Mouse (Mus musculus): ENCODE results near the gene Dnajb5.

DNA sequence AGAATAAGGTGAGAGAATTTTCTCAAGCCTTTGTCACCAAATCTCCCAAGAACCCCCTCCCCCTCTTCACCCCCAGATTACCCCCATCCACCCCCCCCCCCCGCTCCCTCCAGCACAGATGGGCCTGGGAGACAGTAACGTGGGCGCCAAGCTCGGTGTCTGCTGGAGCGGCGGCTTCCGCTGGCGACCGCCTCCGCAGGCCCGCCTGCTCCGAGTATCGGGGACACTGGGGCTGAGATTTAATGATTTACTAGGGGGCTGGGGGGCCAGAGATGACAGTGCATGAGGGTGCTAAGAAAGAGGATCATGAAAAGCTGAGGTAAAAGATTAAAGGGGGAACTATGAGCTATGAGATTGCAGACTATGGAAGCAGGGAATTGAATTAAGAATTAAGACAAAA is 1.1 kb upstream of the Dnajb5 start:
- TF ChIP-seq POLR2A (IDR thresholded peaks at IDR 0.05; ENCODE audit: insufficient read depth, low read depth, low read length) (no peak), CTCF (IDR thresholded peaks at IDR 0.05; ENCODE audit: insufficient read depth, low read depth, low read length) (no peak)
